Mouse (Mus musculus) kidney, adult 2 months (tissue): ENCODE results near the gene Ogn. TPM values are rescaled to one million over a fixed set of nuclear protein-coding genes. Genes with fewer than 3 reads are reported as not detected.

Source experiments
- DNase-seq: peaks from one replicate; pipeline ENCODE4 v3.0.0; 2021
- H3K27ac ChIP-seq: fragments of 200-500 bp; 2 replicates; pipeline ENCODE4 v1.5.1; 2012; ENCODE audit warnings: low read depth, low read length, control low read depth, inconsistent platforms; ENCODE audit not compliant: insufficient read depth
- H3K27me3 ChIP-seq: fragments of 200-500 bp; replicated peaks from 2 replicates; pipeline ENCODE4 v1.6.1; 2012; ENCODE audit warnings: mild to moderate bottlenecking, moderate library complexity, low read length, inconsistent platforms; ENCODE audit not compliant: control insufficient read depth, insufficient read depth
- H3K36me3 ChIP-seq: fragments of 200-500 bp; 2 replicates; pipeline ENCODE4 v1.6.1; 2012; ENCODE audit warnings: mild to moderate bottlenecking, moderate library complexity, low read length, inconsistent platforms; ENCODE audit not compliant: control insufficient read depth, insufficient read depth
- H3K4me1 ChIP-seq: fragments of 200-500 bp; 2 replicates; pipeline ENCODE4 v1.6.1; 2011; ENCODE audit warnings: low read length; ENCODE audit not compliant: control insufficient read depth, insufficient read depth
- H3K4me3 ChIP-seq: fragments of 200-500 bp; 2 replicates; pipeline ENCODE4 v1.5.1; 2011; ENCODE audit warnings: mild to moderate bottlenecking, low read depth, low read length, control low read depth; ENCODE audit not compliant: insufficient read depth
- CTCF ChIP-seq: fragments of 200-500 bp; conservative IDR thresholded peaks from 2 replicates; pipeline ENCODE4 v1.5.1; 2011; ENCODE audit warnings: low read depth, mild to moderate bottlenecking, control low read depth, low read length, moderate library complexity, mixed read lengths; ENCODE audit not compliant: insufficient read depth, insufficient read length
- POLR2A ChIP-seq: fragments of 200-500 bp; IDR thresholded peaks from one replicate; pipeline ENCODE4 v1.6.1; 2011; ENCODE audit warnings: low read depth, low read length, control low read depth
- WGBS: fragments of 180-500 bp; shearing (Covaris S2); methylation state at CpG from one replicate; pipeline ENCODE4 v1.1.7; 2018; 5-methylcytosine and 5-hydroxymethylcytosine counted together
- polyA plus RNA-seq: library from polyadenylated mRNA; depleted of rRNA; stranded (reverse); fragments of >200 nt; gene quantifications from 2 replicates; pipeline ENCODE4 v1.2.3, GENCODE M21; 2012; rRNA removed

The Ogn gene
- 8.8 and 10.9 TPM in 2 replicates for polyA plus RNA-seq

DNA sequence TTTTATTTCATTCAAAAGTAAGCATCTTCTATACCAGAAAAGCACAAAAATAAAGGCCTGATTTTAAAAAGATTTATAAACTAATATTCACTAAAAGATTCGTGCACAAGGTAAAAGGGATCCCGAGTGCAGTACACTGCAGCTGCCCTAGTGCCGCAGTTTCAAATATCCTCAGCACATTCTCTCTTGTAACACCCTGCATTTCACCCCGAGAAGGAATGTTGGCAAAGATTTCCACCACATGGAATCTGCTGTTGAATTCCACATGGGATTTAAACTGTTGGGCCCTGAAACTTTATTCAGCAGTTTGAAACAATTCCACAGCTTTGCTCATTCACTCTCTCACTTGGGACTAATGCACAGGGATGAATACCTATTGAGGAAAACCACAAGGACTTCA, at the start of gene Ogn:
TSS of gene Ogn (plus strand) at position 333 of the 400 bp plus-strand sequence.
- WGBS: 32% methylated on average over 4 of the region's 4 CpGs
- no peaks in the 10 kb centered on the region for H3K36me3 ChIP-seq
- DNase-seq: peak; percentile 69
- H3K27ac ChIP-seq: no peak within 1 kb of the TSS; the same call in 1 of the 2 replicates
- H3K4me1 ChIP-seq: no peaks in the 10 kb centered on the region
- no peaks in the 10 kb centered on the region for H3K27me3 ChIP-seq
- no peak within 1 kb of the TSS; the same call in 1 of the 2 replicates for H3K4me3 ChIP-seq
- TF ChIP-seq CTCF (no peak), POLR2A (no peak)

DNA sequence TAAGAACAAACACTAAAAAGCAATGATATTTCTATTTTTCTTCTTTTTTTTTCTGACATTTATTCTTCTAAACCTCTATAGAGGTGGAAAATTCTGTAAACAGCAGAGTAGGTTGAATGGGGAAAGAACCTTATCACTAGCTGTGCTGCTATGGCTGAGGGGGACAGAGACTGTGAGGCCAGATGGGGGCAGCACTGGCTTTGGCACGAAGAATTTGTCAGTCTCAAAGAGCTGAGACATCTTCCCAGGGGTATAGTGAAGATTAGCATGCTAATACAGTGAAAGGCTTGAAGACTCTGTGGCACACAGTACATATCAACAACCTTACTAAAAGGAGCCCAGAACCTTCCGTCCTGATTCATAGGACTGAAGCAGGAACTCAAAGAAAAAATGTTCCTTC, 48.7 kb upstream of the Ogn start:
- H3K27me3 ChIP-seq: no peaks in the 10 kb centered on the region
- peak; percentile 58 for DNase-seq
- no peak for TF ChIP-seq POLR2A
- TF ChIP-seq CTCF: peak; percentile 77
- H3K4me3 ChIP-seq: no peak overlapping the region
- WGBS: 47% methylated on average over 2 of the region's 2 CpGs
- no peak overlapping the region for H3K27ac ChIP-seq
- H3K4me1 ChIP-seq: no peaks in the 10 kb centered on the region
- no peaks in the 10 kb centered on the region for H3K36me3 ChIP-seq

DNA sequence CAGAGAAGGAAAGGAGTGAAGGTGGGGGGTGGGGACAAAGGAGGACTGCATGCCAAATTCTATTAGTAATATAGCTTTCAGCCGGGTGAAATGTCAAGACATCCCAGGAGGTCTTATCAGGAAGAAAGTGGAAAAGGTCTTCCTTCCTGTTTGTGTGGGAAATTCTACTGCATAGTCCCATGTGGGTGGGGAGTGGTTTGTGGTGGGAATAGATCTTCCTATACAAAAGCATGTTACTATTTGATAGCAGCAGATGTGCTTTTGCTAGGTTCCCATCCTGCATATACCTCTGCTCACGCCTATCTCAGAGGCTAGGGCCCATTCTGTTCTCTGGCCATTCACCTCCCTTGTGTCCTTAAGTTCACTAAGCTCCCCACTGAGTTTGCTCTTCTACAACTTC, 47.0 kb upstream of the Ogn start:
- 64% methylated on average over 2 of the region's 2 CpGs for WGBS
- Histone ChIP-seq H3K36me3 (no peaks in the 10 kb centered on the region), H3K27me3 (no peaks in the 10 kb centered on the region), H3K4me1 (no peaks in the 10 kb centered on the region), H3K4me3 (no peak overlapping the region), H3K27ac (no peak overlapping the region)
- no peak for TF ChIP-seq POLR2A
- no peak for DNase-seq

DNA sequence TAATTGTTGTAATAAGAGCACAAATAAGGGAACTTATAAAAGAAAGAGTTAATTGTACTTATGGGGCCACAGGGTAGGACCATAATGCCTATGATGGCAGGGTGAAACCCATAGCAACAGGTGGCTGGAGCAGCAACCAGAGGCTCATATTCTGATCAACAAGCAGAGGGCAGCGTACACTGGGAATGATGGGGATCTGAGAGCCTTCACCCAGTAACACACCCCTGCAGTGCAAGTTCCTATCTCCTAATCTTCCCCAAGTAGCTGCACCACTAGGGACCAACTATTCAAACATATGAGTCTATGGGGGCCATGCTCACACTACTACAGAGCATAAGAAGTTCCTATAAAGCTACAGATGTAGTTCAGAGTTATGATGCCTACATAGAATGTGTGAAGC, 43.5 kb upstream of the Ogn start:
- H3K4me1 ChIP-seq: no peaks in the 10 kb centered on the region
- 85% methylated on average over 1 of the region's 1 CpGs for WGBS
- no peak overlapping the region for H3K27ac ChIP-seq
- H3K36me3 ChIP-seq: no peaks in the 10 kb centered on the region
- H3K4me3 ChIP-seq: no peak overlapping the region
- no peaks in the 10 kb centered on the region for H3K27me3 ChIP-seq
- no peak for TF ChIP-seq POLR2A
- TF ChIP-seq CTCF: peak; percentile 34; the same call in 1 of the 2 replicates
- DNase-seq: no peak

DNA sequence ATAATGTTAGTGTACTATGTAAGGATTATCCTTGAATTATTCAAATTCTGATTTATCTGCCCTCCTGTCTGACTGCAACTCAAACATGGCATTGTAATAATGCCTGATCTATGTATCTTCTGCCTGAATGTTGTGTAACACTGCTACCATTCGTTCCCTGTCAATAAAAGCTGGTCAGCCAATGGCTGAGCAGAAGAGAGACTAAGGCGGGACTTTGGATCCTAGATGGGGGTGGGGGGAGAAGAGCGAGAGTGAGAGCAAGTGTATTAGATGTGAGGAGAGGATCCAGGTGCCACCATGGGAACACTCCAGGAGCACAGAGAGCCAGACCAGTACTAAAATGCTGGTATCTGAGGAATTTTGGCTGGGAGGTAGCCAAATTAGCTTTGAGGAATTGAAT, 37.5 kb upstream of the Ogn start:
- H3K27me3 ChIP-seq: no peaks in the 10 kb centered on the region
- no peak overlapping the region for H3K27ac ChIP-seq
- DNase-seq: peak; percentile 27
- no peaks in the 10 kb centered on the region for H3K36me3 ChIP-seq
- 80% methylated on average over 3 of the region's 3 CpGs for WGBS
- no peak for TF ChIP-seq CTCF
- no peak for TF ChIP-seq POLR2A
- H3K4me3 ChIP-seq: no peak overlapping the region
- no peaks in the 10 kb centered on the region for H3K4me1 ChIP-seq

DNA sequence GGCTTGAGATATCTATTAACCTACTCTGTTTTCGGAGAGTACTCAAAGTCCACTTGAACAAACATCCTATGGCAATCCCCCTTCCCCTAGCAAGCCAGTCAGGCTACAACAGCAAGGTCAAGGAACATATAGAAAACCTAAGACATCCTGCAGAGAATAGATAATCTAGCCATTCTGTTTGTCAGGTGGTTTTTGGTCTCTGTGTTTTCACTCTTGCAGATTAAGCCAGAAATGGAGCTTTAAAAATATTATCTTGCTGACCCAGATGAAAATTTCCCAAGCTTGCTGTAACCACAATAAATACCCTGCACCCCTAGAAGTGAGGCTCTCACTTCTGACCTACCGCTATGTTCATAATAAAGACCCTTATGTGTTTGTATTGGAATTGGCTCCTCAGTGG, 36.4 kb upstream of the Ogn start:
- no peak overlapping the region for H3K27ac ChIP-seq
- H3K4me3 ChIP-seq: no peak overlapping the region
- TF ChIP-seq CTCF (no peak), POLR2A (no peak)
- WGBS: 67% methylated on average over 2 of the region's 2 CpGs
- no peaks in the 10 kb centered on the region for H3K4me1 ChIP-seq
- H3K27me3 ChIP-seq: no peaks in the 10 kb centered on the region
- H3K36me3 ChIP-seq: no peaks in the 10 kb centered on the region
- DNase-seq: no peak

DNA sequence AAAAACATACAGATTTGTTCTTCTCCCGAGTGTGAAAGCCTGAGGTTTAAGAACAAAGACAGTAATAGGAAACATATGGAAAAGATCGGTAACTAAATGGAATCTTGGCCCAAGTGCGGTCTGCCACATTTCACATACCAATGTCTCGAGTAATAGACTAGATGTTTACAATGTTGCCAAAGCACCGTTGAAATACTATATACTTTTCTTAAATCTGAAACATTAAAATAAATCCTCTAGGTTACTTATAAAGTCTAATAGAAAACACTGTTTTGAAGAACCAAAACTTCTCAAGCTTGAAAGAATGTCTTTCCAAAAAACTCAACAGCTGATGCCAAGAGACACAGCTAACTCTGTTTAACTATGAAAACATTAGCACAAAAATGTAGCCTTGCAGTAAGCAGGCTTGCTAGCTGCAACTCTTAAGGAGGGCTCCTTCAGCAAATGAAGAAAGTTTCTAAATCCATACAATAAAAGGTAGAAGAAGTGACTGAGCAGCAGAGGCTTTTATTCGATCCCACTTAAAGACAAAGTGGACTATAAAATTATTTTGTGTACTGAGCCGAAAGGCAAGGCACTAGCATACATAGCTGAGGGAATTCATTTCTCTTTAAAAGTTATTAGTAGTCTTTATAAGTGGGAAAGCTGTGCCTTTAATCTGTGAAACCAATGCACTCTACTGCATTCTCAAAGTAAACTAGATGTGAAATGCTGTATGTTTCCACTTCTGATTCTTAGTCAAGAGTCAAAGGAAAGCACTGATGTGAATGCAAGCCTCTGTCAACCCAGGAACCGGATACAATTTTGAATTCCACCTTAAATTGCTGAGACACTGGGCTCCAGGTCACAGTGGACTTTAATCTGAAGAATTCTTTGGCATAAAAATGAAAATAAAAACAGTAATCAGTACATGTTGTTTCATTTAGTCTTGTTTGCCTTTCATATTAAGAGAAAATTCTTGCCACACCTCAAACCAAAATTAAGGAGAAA, 26.0 kb upstream of the Ogn start, which contains the start of gene Omd:
TSS of gene Omd (plus strand) at position 922 of the 990 bp plus-strand sequence.
- Histone ChIP-seq H3K4me1 (peaks cover 15% of the 10 kb centered on the region), H3K36me3 (no peaks in the 10 kb centered on the region), H3K4me3 (no peak within 1 kb of the TSS), H3K27ac (peak within 1 kb of the TSS; percentile 78), H3K27me3 (no peaks in the 10 kb centered on the region)
- 38% methylated on average over 8 of the region's 8 CpGs for WGBS
- DNase-seq: peak; percentile 82
- TF ChIP-seq POLR2A (no peak), CTCF (no peak)
